Mouse (Mus musculus) common myeloid progenitor, adult 5-6 weeks (primary cell): Measurements from ENCODE around the gene Pts. TPM values are rescaled to one million over a fixed set of nuclear protein-coding genes. Genes with fewer than 3 reads are reported as not detected.

Experiments used
- ATAC-seq: replicated peaks from 2 replicates; pipeline ENCODE4 v1.8.0; 2016; ENCODE audit warnings: low read depth, mild to moderate bottlenecking, moderate TSS enrichment, inconsistent platforms; ENCODE audit not compliant: poor library complexity, severe bottlenecking
- total RNA-seq: library from RNA; stranded (forward); fragments of 200-1000, 187-1606 nt; gene quantifications from 2 replicates; pipeline ENCODE4 v1.2.3, GENCODE M21; 2017

Pts gene
- 73.1 and 89.3 TPM in 2 replicates for total RNA-seq

GRCm38 (mm10) chr9:50528293-50528892 is at the start of gene Pts:
Gene Pts, minus strand, starts transcription at chr9:50528724.
- peak; percentile 86 for ATAC-seq

GRCm38 (mm10) chr9:50569599-50570525 is 41.3 kb upstream of the Pts start:
- no peak for ATAC-seq

- no peak for ATAC-seq
These were observed 39.4 kb upstream of the Pts start for GRCm38 (mm10) chr9:50567881-50568280.

- peak; percentile 29; the same call in 1 of the 2 replicates for ATAC-seq
These were observed 38.8 kb upstream of the Pts start for GRCm38 (mm10) chr9:50567372-50567771.

- no peak for ATAC-seq
These were observed 37.4 kb upstream of the Pts start for GRCm38 (mm10) chr9:50565940-50566339.

GRCm38 (mm10) chr9:50565173-50565572 is 36.6 kb upstream of the Pts start:
- ATAC-seq: peak; percentile 69

- ATAC-seq: no peak
These were observed 33.4 kb upstream of the Pts start for GRCm38 (mm10) chr9:50561918-50562360.

GRCm38 (mm10) chr9:50561145-50561917 is 32.8 kb upstream of the Pts start, which contains the start of gene Tex12:
Gene Tex12, minus strand, starts transcription at chr9:50561325.
- ATAC-seq: no peak

- ATAC-seq: peak; percentile 33; the same call in 1 of the 2 replicates
These were observed 26.5 kb upstream of the Pts start, which contains the start of gene Bco2 for GRCm38 (mm10) chr9:50555094-50555446. Gene Bco2, minus strand, starts transcription at chr9:50555181.

- peak; percentile 86 for ATAC-seq
These were observed 25.9 kb upstream of the Pts start, which contains the start of gene Il18 for GRCm38 (mm10) chr9:50554241-50555093. Gene Il18, plus strand, starts transcription at chr9:50554827.

- peak; percentile 58 for ATAC-seq
These were observed 25.0 kb upstream of the Pts start for GRCm38 (mm10) chr9:50553547-50553946.

- 0 out of 2 replicates have a peak, but pooled peaks have one; percentile 39 for ATAC-seq
These were observed 23.7 kb upstream of the Pts start for GRCm38 (mm10) chr9:50552206-50552605.

GRCm38 (mm10) chr9:50548936-50549335 is 20.4 kb upstream of the Pts start:
- no peak for ATAC-seq

GRCm38 (mm10) chr9:50547859-50548478 is 19.4 kb upstream of the Pts start:
- peak; percentile 80 for ATAC-seq

GRCm38 (mm10) chr9:50542401-50542800 is 13.9 kb upstream of the Pts start:
- ATAC-seq: no peak

- ATAC-seq: peak; percentile 55
These were observed 11.6 kb upstream of the Pts start for GRCm38 (mm10) chr9:50540170-50540569.

- peak; percentile 53 for ATAC-seq
These were observed 8.8 kb upstream of the Pts start for GRCm38 (mm10) chr9:50537295-50537694.

- ATAC-seq: no peak
These were observed 8.1 kb upstream of the Pts start for GRCm38 (mm10) chr9:50536603-50537135.

GRCm38 (mm10) chr9:50535930-50536329 is 7.4 kb upstream of the Pts start:
- no peak for ATAC-seq
